Mouse (Mus musculus) cerebral cortex, adult 2 months (tissue): ENCODE measurements around the gene Slc12a1.

Source experiments
- WGBS: fragments of 180-500 bp; shearing (Covaris S2); methylation state at CpG from one replicate; pipeline ENCODE4 v1.1.7; 2018; 5-methylcytosine and 5-hydroxymethylcytosine counted together

The Slc12a1 gene

GRCm38 (mm10) chr2:125152388-125152787, at the start of gene Slc12a1:
TSS of gene Slc12a1 (plus strand) at chr2:125152505.
- 95% methylated on average over 6 of the region's 6 CpGs for WGBS

- WGBS: 95% methylated on average over 13 of the region's 13 CpGs
These were observed 47.8 kb upstream of the Slc12a1 start for GRCm38 (mm10) chr2:125104491-125104890.

- 82% methylated on average over 4 of the region's 4 CpGs for WGBS
These were observed 45.8 kb upstream of the Slc12a1 start for GRCm38 (mm10) chr2:125106536-125106935.

GRCm38 (mm10) chr2:125119381-125120110, 32.8 kb upstream of the Slc12a1 start:
- 55% methylated on average over 6 of the region's 6 CpGs for WGBS

- 19% methylated on average over 4 of the region's 4 CpGs for WGBS
These were observed 30.0 kb upstream of the Slc12a1 start for GRCm38 (mm10) chr2:125122288-125122623.

GRCm38 (mm10) chr2:125122624-125123476, 29.5 kb upstream of the Slc12a1 start:
- WGBS: 1% methylated on average over 59 of the region's 59 CpGs

GRCm38 (mm10) chr2:125123477-125123852, 28.8 kb upstream of the Slc12a1 start, which contains the start of gene Myef2:
TSS of gene Myef2 (minus strand) at chr2:125123661.
- WGBS: under 1% methylated on average over 47 of the region's 48 CpGs

GRCm38 (mm10) chr2:125125824-125126223, 26.5 kb upstream of the Slc12a1 start:
- 39% methylated on average over 4 of the region's 4 CpGs for WGBS

- 89% methylated on average over 3 of the region's 3 CpGs for WGBS
These were observed 25.5 kb upstream of the Slc12a1 start for GRCm38 (mm10) chr2:125126792-125127191.

GRCm38 (mm10) chr2:125134113-125134512, 18.2 kb upstream of the Slc12a1 start:
- 51% methylated on average over 4 of the region's 4 CpGs for WGBS

- under 1% methylated on average over 39 of the region's 39 CpGs for WGBS
These were observed 16.1 kb upstream of the Slc12a1 start, which contains the start of gene Ctxn2 for GRCm38 (mm10) chr2:125135903-125136811. TSS of gene Ctxn2 (plus strand) at chr2:125136692.

- WGBS: 21% methylated on average over 7 of the region's 7 CpGs
These were observed 15.5 kb upstream of the Slc12a1 start for GRCm38 (mm10) chr2:125136846-125137245.

- 91% methylated on average over 9 of the region's 9 CpGs for WGBS
These were observed 2.0 kb downstream of the Slc12a1 start for GRCm38 (mm10) chr2:125154294-125154693.

- 60% methylated on average over 2 of the region's 2 CpGs for WGBS
These were observed 3.2 kb downstream of the Slc12a1 start for GRCm38 (mm10) chr2:125155504-125155903.

- 45% methylated on average over 4 of the region's 4 CpGs for WGBS
These were observed 9.7 kb downstream of the Slc12a1 start for GRCm38 (mm10) chr2:125162012-125162470.

- 74% methylated on average over 7 of the region's 7 CpGs for WGBS
These were observed 26.0 kb downstream of the Slc12a1 start for GRCm38 (mm10) chr2:125178225-125178798.

- WGBS: 90% methylated on average over 11 of the region's 11 CpGs
These were observed 35.6 kb downstream of the Slc12a1 start for GRCm38 (mm10) chr2:125187904-125188303.

GRCm38 (mm10) chr2:125189197-125189596, 36.9 kb downstream of the Slc12a1 start:
- WGBS: 2% methylated on average over 2 of the region's 2 CpGs

GRCm38 (mm10) chr2:125196771-125197170, 44.5 kb downstream of the Slc12a1 start:
- WGBS: 45% methylated on average over 7 of the region's 7 CpGs

GRCm38 (mm10) chr2:125208894-125209596, 56.7 kb downstream of the Slc12a1 start:
- WGBS: 86% methylated on average over 14 of the region's 14 CpGs
